Mouse (Mus musculus) skeletal muscle tissue, adult 2 months (tissue): ENCODE data around the gene Sult5a1.

Source experiments
- DNase-seq: peaks from one replicate; pipeline ENCODE4 v3.0.0-alpha.2; 2012; ENCODE audit warnings: low read depth, low spot score

The Sult5a1 gene

DNA sequence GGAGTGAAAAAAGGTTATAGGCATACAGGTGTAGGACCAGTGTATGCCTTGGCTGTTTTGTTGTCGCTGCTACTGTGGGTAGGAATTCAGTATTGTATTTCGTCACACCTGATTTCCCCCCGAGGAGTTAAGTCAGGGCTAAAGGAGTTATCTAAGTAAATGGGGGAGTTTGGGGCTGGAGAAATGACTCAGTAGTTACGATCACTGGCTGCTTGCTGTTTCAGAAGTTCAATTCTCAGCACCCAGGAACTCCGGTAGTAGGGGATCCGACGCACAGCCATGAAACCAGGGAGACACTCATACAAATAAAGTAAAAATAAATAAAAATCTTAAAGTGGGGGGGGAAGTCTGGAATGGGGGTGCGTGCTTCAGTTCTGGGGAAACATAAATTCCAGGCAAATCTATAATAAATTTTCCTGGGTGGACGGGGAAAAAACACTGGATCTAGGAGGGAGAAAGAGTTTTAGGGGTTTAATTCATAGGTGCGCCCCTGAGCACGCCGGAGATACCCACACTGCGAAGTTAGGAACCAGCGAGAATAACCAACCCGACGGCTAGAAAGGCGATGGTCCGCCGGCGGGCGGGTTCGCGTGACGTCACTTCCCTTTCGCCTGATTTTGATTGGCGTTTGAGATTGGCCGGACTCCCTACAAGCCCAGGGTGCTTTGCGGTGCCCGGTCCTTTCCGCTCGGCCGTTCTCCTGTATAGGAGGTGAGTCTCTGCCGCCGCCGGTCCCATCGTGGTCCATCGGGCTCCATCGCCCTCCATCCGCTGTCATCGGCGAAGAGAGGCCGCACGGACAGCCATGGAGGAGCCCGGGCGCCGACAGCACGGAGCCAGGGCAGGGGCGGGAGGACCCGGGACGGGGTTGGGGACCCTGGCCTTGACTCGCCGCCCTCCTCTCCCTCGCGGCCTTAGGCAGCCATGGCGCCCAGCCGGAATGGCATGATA is 56.1 kb downstream of the Sult5a1 start, which contains the start of gene Rpl13:
Gene Rpl13, plus strand, starts transcription at position 616 of the 951 bp plus-strand sequence.
- DNase-seq = peak; percentile 94

GRCm38 (mm10) chr8:123101244-123101643 is 56.9 kb downstream of the Sult5a1 start:
- no peak for DNase-seq

GRCm38 (mm10) chr8:123100288-123100687 is 57.8 kb downstream of the Sult5a1 start:
- no peak for DNase-seq

DNA sequence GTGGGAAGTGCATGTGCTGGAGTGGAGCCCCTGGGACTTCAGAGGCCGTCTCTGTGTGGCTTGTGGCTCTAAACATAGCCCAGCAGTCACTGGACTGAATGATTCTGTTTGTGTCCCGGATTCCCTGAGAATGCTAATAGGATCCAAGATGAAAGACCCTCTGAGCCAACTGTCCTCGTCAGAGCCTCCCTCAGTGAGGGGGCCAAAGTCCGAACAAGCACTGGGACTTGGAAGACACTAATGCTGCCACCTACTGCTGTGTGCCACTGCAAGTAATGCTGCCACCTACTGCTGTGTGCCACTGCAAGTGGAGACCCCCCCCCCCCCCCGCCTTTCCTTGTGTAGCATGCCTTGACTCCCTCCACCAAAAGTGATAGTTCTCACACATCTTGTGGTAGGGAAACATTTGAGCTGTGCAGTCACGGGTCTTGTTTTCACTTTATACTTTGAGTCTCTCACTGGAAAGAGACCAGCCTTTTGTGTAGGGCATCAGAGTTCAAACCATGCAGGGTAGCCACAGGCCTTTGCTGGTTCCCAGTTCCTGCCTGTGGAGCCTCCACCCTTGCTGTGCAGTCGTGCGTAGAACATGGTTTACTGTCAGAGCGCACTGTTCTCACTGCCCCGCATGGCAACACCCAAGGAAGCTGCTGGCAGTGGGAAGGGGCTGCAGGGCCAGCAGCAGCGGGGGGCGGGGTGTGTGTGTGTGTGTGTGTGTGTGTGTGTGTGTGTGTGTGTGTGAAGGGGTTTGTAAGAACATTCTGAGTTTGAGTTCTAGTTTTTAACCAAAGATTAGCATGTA is 60.1 kb downstream of the Sult5a1 start:
- DNase-seq = no peak

DNA sequence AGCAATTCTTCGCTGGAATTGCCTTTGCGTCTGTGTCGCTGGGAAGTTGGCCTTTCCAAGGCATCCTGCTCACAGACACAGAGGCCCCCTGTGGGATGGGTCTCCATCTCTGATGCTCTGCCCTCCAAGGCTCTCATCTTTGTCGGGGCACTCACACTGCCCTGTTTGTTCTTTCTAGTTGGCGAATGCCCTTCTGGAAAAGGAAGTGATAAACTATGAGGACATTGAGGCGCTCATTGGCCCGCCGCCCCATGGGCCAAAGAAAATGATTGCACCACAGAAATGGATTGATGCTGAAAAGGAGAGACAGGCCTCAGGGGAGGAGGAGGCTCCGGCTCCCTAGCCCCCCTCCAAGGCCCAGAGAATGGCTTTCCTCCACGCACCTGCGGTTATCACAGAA is 60.9 kb downstream of the Sult5a1 start:
- DNase-seq = no peak
